In genomic region chr5:122092794-122093193, GRCm38 (mm10) we compare ENCODE assay signal across 19 mouse cellular contexts. TPM values are rescaled to one million over a fixed set of nuclear protein-coding genes. Genes with fewer than 3 reads are reported as not detected.
A peak's percentile ranks its signal among the peaks of the same experiment; 100 is the strongest.
DNase-seq lines count a peak whose midpoint lies in the region; ATAC-seq lines count a peak whose summit lies in the region.
"Had no signal": no experiment of that assay in that cellular context is flagged by ENCODE, and none has a peak within 500 bp of the region (broad histone marks: within the 10 kb centered on the region; RNA-seq: fewer than 3 reads in every experiment).

No protein-coding gene starts in this region.

- no peaks in the 10 kb centered on the region for H3K27me3 ChIP-seq in lung, embryonic 16.5 days (ENCODE audit: control insufficient read depth, insufficient read depth, low read depth, low read length)
- no peaks in the 10 kb centered on the region for H3K27me3 ChIP-seq in heart, embryonic 15.5 days
- H3K27me3 ChIP-seq: midbrain, embryonic 15.5 days; stomach, embryonic 15.5 days had no signal

- H3K9ac ChIP-seq in lung, embryonic 16.5 days (ENCODE audit: low read length), result no peak overlapping the region
- H3K9ac ChIP-seq in heart, embryonic 15.5 days, result no peak overlapping the region
- H3K9ac ChIP-seq: liver, embryonic 12.5 days; lung, embryonic 14.5 days; midbrain, embryonic 15.5 days; stomach, embryonic 15.5 days had no signal

- WGBS in lung, embryonic 16.5 days, result 65% methylated on average over 11 of the region's 11 CpGs
- WGBS in heart, embryonic 15.5 days, result 44% methylated on average over 11 of the region's 11 CpGs

- H3K4me1 ChIP-seq in lung, embryonic 16.5 days (replicated peaks; ENCODE audit: control insufficient read depth, insufficient read depth, low read length), result no peaks in the 10 kb centered on the region
- peaks cover 30% of the 10 kb centered on the region for H3K4me1 ChIP-seq in heart, embryonic 15.5 days (replicated peaks)
- H3K4me1 ChIP-seq: liver, embryonic 12.5 days; midbrain, embryonic 15.5 days; stomach, embryonic 15.5 days had no signal

- H3K27ac ChIP-seq in lung, embryonic 16.5 days (ENCODE audit: low read length), result no peak overlapping the region
- peak overlapping the region; percentile 94 for H3K27ac ChIP-seq in heart, embryonic 15.5 days
- H3K27ac ChIP-seq: liver, embryonic 12.5 days; midbrain, embryonic 15.5 days; stomach, embryonic 15.5 days had no signal

- no peak overlapping the region for H3K4me3 ChIP-seq in lung, embryonic 16.5 days (ENCODE audit: low read length)
- peak overlapping the region; percentile 49 for H3K4me3 ChIP-seq in heart, embryonic 15.5 days
- H3K4me3 ChIP-seq: erythroblast, embryonic 14.5 days; liver, embryonic 12.5 days; midbrain, embryonic 15.5 days; stomach, embryonic 15.5 days had no signal

- no peak overlapping the region for H3K4me2 ChIP-seq in lung, embryonic 16.5 days (ENCODE audit: low read depth, low read length)
- peak overlapping the region; percentile 59 for H3K4me2 ChIP-seq in heart, embryonic 15.5 days
- H3K4me2 ChIP-seq: liver, embryonic 12.5 days; lung, embryonic 14.5 days; midbrain, embryonic 15.5 days; stomach, embryonic 15.5 days had no signal

- no peaks in the 10 kb centered on the region for H3K9me3 ChIP-seq in lung, embryonic 16.5 days (ENCODE audit: control insufficient read depth, low read length)
- H3K9me3 ChIP-seq in heart, embryonic 15.5 days (replicated peaks), result no peaks in the 10 kb centered on the region
- H3K9me3 ChIP-seq: liver, embryonic 12.5 days; midbrain, embryonic 15.5 days; stomach, embryonic 15.5 days had no signal

- intact Hi-C loops in left cerebral cortex, postnatal 14 days (cut with DNase I), result no loop called here

- peak; percentile 35 for DNase-seq in embryo, embryonic 10 days (ENCODE audit: low spot score)
- no peak for DNase-seq in embryo, embryonic 9.5 days (ENCODE audit: extremely low spot score)
- DNase-seq in lung, postnatal 10 days, result no peak
- DNase-seq in right cerebral cortex, postnatal 4 days, result no peak
- DNase-seq in left cerebral cortex, postnatal 14 days (ENCODE audit: low spot score in 2 of 2), result no peak
- no peak for DNase-seq in kidney, postnatal 36 days
- DNase-seq: cerebellum, postnatal 14 days; kidney, adult 2 months; lung, embryonic 14.5 days had no signal

- ATAC-seq in lung, embryonic 16.5 days (ENCODE audit: low read depth), result 0 out of 2 replicates have a peak, but pooled peaks have one; percentile 9
- ATAC-seq in heart, embryonic 15.5 days (replicated peaks; ENCODE audit: insufficient number of reproducible peaks, insufficient read depth, low FRiP score, low read depth), result peak; percentile 86
- ATAC-seq: forebrain, embryonic 14.5 days; liver, embryonic 12.5 days; midbrain, embryonic 15.5 days had no signal

- H3K36me3 ChIP-seq in lung, embryonic 16.5 days (ENCODE audit: control insufficient read depth, insufficient read depth, low read length), result no peaks in the 10 kb centered on the region
- 0 out of 2 replicates have a peak, but pooled peaks cover 6% of the 10 kb centered on the region for H3K36me3 ChIP-seq in heart, embryonic 15.5 days
- H3K36me3 ChIP-seq: liver, embryonic 12.5 days; midbrain, embryonic 15.5 days; stomach, embryonic 15.5 days had no signal

RNA-seq across cellular contexts. Expression of gene Myl2, which starts 8.0 kb away (rescaled TPM):
- 12.4 and 12.7 TPM in 2 replicates for polyA plus RNA-seq in lung, embryonic 16.5 days (2015; fragmentation: Nextera tagmentation; extraction: Ambion mirVana)
- 7,334 and 9,932 TPM in 2 replicates for polyA plus RNA-seq in heart, embryonic 15.5 days (2015; fragmentation: Nextera tagmentation; extraction: Ambion mirVana)
- total RNA-seq in left cerebral cortex, postnatal 14 days (2021), result 1 to 10 TPM; 1.3 to 2.0 TPM
- total RNA-seq: adrenal gland, adult 18-20 months had no signal
- polyA plus RNA-seq: erythroblast, embryonic 14.5 days had no signal

RNA-seq across cellular contexts. Expression of gene Cux2, which starts 42.9 kb away (rescaled TPM):
- 1.5 and 2.3 TPM in 2 replicates for polyA plus RNA-seq in lung, embryonic 16.5 days (2015; fragmentation: Nextera tagmentation; extraction: Ambion mirVana)
- 3.9 and 4.1 TPM in 2 replicates for polyA plus RNA-seq in heart, embryonic 15.5 days (2015; fragmentation: Nextera tagmentation; extraction: Ambion mirVana)
- 100 to 1,000 TPM; 204 to 256 TPM for total RNA-seq in left cerebral cortex, postnatal 14 days (2021)

RNA-seq across cellular contexts. Expression of gene Ccdc63, which starts 47.8 kb away (rescaled TPM):
- 0.04 TPM in 1 of 2 replicates, not detected in the other for polyA plus RNA-seq in lung, embryonic 16.5 days (2015; fragmentation: Nextera tagmentation; extraction: Ambion mirVana)
- 0.16 and 0.42 TPM in 2 replicates for polyA plus RNA-seq in heart, embryonic 15.5 days (2015; fragmentation: Nextera tagmentation; extraction: Ambion mirVana)
- total RNA-seq in left cerebral cortex, postnatal 14 days (2021), result under 1 TPM in 1 of 2 experiments, not detected in 1; 0.24 TPM
- total RNA-seq: gastrocnemius, adult 18-20 months; heart, postnatal 14 days had no signal
- polyA plus RNA-seq: erythroblast, embryonic 14.5 days; forebrain, embryonic 14.5 days; liver, embryonic 12.5 days; midbrain, embryonic 15.5 days; stomach, embryonic 15.5 days had no signal

Comparison
In these comparisons a context has a peak if more than half of its experiments do, and no peak if none do; other contexts are left out.
1. RNA of gene Myl2, which starts 8.0 kb away (polyA plus RNA-seq): 7,334 to 9,932 TPM in heart, embryonic 15.5 days; 12.4 to 12.7 TPM in lung, embryonic 16.5 days; every median in the first group is over 100 times any median in the second.